Mouse (Mus musculus) urinary bladder, adult 18-20 months (tissue): Measurements from ENCODE around the gene Myrf.

Experiments used
- DNase-seq, 2 experiments: peaks; one replicate each; pipeline ENCODE4 v3.0.0; 2022; ENCODE audit warnings: low spot score in 2 of 2, mixed read lengths in 2 of 2

Gene Myrf

DNA sequence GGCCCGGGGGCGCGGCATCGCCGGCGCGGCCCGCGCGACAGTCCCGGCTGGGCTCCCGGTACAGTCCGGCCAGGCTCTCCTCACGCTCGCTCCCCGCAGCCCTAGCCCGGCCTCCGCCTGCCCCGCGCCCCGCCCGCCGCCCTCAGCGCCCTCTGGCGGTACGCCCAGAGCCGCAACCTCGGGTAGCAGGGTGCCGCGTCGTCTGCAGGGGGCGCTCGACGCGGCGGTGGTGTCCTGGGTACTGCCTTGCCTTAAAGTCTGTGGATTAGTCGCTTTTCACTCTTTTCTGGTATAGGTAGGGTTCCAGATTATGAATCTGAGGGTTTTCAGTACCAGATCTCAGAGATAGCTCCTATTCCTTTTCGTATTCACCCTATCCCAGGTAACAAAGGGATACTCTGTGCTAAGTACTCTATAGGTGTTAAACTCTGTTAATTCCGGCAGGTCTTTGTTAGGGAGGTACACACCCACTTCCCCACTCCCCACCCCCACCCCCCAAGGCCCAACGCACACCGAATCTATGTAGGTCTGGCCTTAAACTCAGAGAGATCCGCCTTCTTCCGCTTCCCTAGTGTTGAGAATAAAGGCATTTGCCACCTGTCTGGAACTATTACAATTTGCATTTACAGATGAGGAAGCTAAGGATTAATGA is at the start of gene Myrf:
TSS of gene Myrf (minus strand) at position 95 of the 652 bp plus-strand sequence.
- peak; percentile 73 to 76 for DNase-seq

DNA sequence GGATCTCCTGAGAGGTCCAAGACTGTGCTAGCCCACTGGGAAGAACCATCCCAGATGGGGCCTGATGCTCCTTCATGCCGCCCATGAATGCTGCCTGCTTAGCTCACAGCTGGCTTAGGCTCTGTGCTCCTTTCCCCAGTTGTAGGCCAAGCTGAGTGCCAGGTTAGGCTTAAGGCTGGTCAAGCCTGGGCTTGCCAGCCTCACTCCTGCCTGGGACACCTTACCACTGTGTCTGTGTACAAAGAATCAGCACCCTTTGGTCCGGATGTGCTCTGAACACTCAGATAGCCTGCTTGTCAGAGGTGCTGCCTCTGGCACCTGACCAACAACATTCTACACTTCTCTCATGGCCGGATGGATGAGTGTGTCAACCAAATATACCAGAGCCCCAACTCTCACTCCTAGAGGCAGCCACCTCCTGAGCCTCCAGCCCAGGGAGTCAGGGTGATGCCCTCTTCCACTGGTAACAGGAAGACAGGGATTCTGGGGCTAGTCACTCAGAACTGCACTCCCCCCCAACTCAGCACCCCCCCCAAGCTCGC is 49.1 kb upstream of the Myrf start:
- DNase-seq = no peak

DNA sequence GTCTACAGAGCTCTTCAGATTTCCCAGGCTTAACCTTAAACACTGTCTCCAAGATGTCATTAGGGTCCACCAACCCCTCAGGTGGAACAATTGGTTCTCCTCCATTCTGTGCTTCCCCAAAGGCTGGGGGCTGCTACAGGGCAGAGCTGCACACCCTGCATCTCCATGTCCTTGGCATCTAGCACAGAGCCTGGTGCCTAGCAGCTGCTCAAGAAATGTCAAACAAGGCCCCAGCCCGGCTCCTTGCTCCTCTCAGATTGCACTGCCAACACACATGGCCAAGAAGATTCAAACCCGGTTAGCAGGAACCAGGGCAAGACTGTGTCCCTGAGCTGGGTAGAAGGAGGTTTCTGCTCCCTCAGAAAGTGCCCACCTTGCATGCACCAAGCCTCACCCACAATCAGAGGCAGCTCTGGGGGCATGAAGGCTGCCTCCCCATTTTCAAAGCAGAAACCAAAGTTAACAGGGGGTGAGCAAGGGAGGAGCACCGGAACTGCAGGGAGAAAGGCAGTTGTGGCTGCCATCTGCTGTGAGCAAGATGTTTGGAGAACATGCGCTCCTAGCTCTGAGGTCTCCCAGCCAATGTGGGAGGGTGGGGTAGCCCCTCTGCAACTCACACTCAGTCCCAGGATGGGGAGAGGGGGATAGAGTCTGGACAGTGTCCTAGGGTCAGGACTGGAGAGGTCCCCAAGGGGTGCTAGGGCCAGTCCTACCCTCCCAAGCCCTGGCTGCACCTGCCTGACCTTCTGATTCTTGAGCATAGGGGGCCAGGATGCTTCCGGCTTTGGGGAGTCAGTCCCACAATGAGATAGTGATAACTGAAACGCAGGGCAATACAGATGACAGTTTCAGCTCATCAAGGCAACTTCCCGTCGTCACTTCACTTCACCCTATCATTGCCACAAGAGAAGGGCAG is 47.8 kb upstream of the Myrf start:
- no peak for DNase-seq

DNA sequence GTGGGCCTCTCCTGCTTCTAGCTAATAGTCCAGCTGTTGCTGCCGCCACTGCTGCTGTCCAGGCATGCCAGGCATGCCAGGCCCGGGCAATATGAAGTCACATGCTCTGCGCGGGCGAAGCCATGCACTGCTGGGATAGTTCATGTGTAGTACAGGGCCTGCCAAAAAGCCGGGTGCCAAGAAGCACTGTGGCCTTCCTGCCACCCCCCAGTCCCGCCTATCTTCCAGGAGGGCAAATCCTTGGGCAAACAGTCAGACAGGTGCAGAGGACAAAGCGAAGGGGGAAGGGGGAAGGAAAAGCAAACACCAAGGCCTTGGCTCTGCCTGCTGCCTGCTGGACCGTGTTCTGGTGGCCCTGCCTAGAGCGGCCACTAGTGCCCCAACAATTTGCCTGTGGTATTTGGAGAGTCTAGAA is 45.9 kb upstream of the Myrf start:
- no peak for DNase-seq

DNA sequence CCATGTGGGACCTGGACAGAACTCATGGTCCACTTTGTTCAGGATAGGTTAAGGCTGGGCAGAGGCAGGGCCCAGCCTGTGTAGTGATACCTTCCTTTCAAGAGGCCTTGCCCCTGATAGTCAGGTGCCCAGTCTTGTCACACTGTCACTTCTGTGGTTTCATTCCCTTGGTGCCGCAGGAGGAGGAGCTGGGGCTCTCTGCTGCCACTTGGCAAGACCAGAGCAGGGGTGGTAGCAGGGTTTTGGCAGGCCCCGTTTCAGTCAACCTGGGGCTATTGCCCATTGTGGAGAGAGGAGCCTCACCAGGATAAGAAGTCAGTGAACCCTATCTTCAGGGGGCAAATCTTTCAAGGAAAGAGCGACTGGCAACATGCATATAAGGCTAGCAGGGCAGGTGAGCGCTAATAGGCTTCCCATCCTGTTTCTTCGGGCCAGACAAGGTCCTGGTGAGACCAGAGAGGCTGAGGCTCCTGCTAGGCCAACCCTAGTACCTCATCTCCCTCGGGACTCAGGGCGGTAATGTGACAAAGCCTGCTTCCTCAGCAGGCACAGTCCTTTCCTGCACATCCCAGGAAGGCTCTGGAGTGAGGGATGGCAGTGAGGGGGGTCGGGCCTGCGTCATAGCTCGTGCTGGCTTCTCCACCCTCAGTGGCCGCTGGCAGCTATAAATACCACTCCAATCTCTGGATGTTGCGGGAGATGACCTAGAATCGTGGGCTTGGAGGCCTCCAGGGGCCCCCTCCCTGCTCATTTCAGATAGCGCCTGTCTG is 40.4 kb upstream of the Myrf start:
- DNase-seq = no peak

DNA sequence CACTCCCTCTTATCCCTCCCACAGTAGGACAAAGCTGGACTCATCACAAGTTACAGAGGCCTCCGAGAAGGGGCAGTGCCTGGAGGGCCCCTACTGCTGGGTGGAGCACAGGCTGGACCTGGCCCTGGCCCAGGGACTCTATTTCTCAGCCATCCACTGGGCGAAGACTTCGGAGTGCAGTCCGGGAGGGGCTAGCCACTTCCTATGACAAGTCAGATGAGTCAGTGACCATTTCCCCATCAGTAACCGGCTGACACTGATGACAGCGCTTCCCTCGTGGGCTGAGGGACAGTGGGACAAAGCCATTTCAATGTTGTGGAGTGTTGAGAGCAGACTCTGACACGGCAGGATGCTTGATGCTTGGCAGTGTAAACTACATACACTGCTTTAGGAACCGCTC is 39.1 kb upstream of the Myrf start:
- DNase-seq = no peak

DNA sequence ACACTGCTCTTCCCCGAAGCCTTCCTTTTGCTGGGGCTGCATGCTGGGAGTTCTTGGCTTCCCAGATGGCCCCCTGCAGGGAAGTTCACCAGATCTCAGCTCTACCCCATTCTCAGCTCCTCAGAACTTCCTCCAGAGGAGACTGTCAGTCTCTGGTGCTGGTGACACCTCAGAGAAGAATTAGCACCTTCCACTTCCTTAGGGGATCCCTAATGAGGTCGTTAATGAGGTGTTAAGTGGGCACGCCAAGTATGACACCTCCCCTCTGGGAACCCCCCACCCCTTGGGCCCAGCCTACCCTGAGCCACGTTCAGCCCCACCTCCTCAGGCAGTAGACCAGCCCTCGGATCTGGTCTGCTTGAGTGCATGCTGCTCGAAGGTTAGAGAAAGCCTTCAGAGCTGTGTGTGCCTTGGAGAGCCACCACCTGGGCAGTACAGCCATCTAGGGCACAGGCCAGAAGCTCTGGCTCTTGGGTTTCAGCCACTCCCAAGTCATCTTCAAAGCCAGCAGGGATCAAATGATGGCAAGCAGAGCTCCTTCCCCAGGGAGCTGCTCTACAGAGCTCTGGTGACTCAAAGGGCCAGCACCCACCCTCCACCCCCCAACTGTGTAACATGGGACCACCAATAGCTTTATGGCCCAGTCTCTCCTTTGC is 38.2 kb upstream of the Myrf start:
- DNase-seq = no peak

DNA sequence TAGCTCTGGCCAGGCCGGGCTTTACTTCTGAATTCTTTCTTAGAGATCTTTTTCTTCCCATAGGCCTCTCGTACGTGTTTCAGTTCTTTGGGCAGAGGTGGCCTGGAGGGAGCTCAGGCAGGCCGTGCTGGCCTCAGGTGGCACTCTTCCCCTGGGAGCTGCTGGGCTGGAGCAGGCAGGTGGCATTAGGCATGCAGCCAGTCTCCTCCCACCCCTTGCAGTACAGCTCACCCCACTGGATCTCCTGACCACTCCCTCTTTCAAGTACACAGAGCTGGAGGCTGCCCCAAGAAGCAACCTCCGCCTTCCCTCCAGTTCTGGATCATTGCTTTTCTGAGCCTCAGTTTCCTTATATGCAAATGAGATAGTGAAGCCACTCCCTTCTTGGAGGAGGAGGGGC is 37.2 kb upstream of the Myrf start:
- peak; percentile 60 to 75 for DNase-seq

DNA sequence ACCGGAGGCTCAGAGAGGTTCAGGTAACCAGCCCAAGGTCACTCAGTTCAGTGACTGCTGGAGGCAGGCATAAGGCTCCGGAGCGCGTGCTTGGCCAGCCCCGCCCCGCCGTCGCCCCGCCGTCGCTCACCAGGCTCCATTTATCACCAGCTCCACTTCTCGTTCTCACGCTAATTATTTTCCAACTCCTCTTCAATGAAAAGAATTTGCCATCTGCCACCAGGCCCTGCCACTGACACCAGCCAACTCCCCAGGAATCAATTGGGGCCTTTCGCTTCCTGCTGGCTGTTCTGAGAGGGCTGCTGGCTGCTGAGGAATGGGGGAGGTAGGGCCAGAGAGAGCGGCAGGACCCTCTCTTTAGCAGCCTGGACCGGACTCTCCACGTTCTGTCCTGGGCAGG is 36.8 kb upstream of the Myrf start:
- DNase-seq = no peak

DNA sequence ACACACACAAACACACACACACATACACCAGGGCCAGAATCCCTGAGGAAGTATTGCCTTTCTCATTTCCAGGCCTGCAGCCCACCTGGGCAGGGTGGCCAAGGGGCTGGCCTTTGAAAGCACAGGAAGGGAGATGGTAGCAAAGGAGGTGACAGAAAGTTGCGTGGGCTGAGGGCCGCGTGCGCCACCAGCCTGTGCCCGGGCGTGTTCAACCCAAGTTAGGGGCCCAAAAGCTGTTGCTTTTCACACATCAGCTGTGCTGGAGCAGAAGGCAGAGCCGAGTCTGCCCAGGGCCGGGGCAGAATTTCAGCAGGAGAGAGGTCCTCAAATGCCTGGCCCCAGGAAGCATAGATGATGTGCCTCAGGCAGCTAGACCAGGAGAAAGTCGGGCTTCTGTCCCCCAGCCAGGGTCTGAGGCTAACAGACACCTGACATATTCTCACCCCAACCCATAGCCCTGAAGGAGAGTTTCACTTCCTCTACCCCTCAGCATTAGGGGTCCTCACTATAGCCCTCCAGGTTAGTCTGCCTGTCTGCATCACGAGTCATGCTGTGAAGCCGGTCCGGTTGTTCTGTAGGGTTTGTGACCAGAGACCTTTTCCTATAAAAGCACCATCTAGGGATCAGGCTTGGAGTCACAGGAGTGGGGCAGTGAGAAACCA is 36.1 kb upstream of the Myrf start:
- no peak for DNase-seq

DNA sequence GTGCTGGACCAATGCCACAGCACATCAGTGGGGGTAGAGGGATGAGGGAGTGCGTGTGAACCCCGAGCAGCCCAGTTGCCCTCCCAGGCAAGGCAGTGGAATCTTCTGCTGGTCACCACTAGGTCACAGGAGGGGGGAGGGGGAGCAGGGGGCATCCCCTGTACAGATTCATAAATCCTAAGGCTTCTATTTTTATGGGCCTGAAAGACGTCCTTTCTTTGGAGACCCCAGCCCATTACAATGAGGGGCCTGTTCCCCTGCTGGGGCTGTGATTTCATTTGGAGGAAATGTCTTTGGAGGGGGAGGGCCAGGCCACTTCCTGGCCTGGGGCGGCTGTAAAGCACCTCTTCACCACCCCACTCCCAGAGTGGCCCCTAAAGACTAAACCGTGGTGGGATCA is 33.5 kb upstream of the Myrf start:
- DNase-seq = no peak

DNA sequence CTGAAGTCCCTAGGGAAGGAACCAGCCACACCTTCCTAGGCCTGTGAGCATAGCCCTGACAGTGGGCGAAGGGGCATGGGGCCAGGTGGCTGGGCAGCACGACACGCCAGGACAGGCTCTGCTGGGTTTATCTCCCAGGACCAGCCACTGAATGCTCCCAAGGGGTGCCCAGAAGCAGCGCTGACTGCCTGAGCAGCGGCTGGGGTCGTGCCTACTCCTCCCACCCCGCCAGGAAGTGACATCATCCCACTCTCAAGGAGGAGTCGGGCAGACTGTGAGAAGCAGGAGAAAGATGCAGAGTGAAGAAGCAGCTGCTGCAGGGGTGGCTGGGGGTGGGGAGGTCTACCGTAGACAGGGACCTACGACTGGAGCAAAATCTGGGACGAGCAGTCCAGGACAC is 32.2 kb upstream of the Myrf start:
- DNase-seq = peak; percentile 49 to 66

DNA sequence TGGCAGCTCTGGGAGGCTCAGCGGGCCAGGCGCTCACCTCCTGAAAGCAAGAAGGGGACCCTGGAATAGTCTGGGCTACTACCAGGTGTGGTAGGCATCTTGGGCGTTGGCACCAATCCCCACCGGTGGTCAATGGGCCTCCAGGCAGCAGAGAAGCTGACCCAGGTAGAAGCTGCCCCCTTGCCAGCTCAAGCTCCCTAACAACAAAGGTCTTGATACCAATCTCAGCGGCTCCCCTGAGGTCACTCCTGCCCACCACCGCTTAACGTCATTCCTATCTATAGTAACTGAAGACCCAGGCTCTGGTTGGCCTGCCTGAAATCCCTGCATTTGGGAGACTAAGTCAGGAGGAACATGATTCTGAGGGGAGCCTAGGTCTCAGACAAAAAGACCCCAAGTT is 31.0 kb upstream of the Myrf start:
- DNase-seq = no peak

DNA sequence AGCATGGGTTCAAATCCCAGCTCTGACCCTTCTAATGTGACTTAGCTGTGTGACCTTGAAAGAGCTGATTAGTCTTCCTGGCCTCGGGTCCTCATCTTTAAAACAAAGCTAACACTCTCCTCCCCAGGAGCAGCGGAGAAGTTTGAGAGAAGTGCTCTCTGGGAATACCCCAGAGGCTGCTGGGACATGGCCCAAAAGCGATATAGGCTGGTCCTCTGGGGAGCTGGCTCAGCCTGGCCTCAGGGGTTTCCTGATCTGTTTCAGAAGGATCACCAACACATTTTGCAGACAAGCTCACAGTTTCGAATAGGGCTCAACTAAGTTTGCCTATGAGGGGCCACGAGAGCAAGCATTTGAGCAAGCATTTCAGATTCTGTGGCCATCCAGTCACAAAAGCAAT is 29.8 kb upstream of the Myrf start:
- no peak for DNase-seq

DNA sequence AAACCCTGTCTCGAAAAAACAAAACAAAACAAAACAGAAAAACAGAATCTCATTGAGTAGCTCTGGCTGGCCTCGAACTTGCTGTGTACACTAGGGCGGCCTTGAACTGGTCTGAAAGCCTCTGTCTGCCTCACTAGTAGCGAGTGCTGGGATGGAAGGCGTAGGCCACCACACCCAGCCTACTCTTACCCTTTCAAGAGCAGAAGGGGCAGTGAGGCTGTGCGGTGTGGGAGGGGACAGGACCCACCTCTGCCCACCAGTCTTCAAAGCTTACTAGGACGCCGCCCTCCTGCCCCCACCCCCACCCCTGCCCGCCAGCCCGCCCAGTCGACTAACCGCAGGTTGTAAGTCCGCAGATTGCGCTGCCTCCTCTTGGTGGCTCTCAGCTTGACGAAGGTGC is 28.3 kb upstream of the Myrf start:
- no peak for DNase-seq

DNA sequence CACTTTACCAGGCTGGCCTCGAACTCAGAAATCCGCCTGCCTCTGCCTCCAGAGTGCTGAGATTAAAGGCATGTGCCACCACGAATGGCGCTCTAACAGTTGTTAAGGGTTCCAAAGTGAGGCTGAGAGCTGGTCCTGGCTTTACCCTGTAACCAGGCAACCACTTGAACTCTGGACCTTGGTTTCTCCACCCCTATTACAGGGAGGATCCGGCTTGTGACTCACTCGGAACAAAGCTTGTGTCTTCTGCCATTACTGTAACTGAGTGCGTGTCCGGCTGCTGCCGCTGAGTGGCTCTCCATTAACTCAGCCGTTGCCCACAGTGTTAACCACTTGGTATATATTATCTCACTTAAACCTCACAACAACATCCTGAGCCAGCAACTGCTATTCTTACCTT is 27.4 kb upstream of the Myrf start:
- no peak for DNase-seq

DNA sequence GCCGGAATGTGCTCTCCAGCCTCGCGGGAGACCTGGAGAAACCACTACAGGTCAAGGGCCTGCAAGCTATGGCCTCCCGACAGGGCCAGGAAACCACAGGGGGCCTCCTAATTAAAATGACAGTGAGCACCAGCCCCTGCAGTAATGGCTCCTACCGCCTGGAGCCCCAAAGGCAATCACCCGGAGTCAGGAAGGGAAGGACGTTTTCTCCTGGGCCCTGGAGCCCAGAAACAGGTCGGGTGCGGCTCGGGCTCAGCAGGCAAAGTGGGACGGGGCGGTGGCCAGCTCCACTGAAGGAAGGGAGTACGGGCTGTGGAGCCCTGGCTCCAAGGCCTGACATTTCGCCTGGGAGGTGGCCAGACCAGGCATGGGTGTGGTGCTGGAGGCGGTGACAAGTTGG is 26.5 kb upstream of the Myrf start:
- peak in 1 of 2 experiments; percentile 52 for DNase-seq

DNA sequence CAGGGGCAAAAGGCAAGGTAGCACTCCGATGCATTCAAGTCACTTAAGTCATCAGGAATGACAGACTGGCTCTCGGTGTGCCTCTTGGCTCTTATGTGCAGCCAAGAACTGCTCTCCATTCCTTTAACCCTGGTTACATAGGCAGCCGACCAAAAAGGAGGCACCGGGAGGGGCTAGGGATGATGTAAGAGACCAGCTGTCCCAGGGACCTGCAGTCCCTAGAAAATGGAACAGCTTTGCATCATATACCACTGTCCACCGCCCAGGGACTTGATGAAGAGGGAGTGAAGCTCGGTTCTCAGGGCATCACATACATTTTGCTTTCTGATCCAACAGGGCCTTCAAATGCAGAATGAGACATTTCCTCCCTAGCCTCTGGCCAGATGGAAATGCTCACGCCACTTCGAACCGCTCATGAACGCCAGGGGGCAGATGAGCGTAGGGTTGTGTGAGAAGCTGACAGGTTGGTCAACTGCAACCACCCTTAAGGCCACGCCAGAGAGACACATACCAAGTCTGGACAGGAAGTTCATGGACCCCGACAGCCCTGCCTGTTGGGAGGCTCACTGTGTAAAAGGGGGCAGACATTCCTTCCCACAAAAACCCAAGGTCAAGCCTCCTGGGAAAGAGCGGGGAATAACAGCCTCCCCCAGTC is 25.8 kb upstream of the Myrf start:
- DNase-seq = peak; percentile 80 to 90

DNA sequence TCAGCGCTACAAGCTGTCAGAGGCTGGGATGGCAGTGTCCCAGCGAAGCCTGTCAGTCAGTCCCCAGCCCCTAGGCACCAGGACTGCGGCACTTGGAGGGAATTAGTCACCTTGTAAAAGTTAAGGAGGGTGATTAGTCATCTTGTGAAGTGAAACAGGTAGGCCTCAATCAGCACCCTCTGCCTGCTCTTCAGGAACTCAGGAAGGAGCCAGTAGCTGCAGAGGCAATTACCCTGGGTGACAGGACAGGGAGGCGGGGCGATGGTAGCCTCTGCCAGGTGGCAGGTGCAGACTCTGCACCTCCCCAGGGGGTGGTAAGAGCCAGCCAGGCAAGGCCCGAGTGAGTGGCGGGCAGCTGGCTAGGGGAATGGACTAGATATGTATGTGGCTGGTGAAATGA is 20.8 kb upstream of the Myrf start:
- no peak for DNase-seq

DNA sequence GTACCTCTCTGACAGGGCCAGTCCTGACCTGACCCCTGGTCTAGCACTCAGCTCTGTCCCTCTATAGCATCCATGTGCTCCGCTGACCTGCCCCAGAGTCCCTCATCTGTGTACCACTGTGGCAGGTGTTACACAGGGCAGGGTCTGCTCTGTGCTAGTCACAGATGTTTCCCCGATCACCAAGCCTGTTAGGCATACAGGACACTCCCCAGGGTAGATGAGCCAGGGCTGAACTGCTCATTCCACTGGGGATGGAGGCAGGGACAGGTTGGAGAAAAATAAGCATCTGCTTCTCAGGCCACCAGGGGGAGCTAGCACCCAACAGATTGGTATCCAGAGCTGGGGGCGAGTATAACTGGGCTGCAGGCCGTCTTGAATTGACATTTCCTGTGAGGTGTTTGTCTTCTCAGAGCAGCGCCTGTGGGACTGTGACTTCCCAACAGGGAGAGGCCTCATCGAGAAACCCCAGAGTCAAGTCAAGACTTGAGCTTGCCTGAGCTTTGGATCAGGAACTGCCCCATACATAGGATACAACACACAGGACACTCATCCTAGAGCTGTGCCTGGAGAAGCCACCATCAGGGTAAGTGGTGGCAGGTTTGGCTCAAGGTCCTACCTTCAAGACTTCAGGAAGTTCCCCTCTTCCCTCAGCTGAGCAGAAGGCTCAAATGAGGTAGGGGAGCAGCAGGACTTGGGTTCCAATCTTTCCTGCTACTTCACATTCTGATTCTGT is 17.9 kb upstream of the Myrf start:
- peak; percentile 48 to 79 for DNase-seq
